Mouse (Mus musculus) forebrain, embryonic 13.5 days (tissue): Measurements from ENCODE around the gene I0C0044D17Rik. TPM values are rescaled to one million over a fixed set of nuclear protein-coding genes. Genes with fewer than 3 reads are reported as not detected.
"Not testable (repeated sequence)": the region's sequence is repeated elsewhere in the genome, so short reads cannot be mapped to it uniquely, and the experiment has no call there.

Experiments
- ATAC-seq: fragments of 200-750 bp; cut with Nextera tagmentation; 2 replicates; pipeline ENCODE4 v1.8.0; 2017
- H3K27ac ChIP-seq: fragments of 300-500 bp; sonication (generic); 2 replicates; pipeline ENCODE4 v1.5.1; 2015; ENCODE audit warnings: inconsistent platforms, mild to moderate bottlenecking, moderate library complexity
- H3K27me3 ChIP-seq: fragments of 300-500 bp; sonication (generic); 2 replicates; pipeline ENCODE4 v1.6.1; 2015; ENCODE audit warnings: mild to moderate bottlenecking, inconsistent platforms
- H3K36me3 ChIP-seq: fragments of 300-500 bp; sonication (generic); 2 replicates; pipeline ENCODE4 v1.6.1; 2015; ENCODE audit warnings: mild to moderate bottlenecking, inconsistent platforms; ENCODE audit not compliant: poor library complexity, severe bottlenecking
- H3K4me1 ChIP-seq: fragments of 300-500 bp; sonication (generic); 2 replicates; pipeline ENCODE4 v1.6.1; 2015; ENCODE audit warnings: inconsistent platforms
- H3K4me2 ChIP-seq: fragments of 300-500 bp; sonication (generic); 2 replicates; pipeline ENCODE4 v1.6.1; 2015; ENCODE audit warnings: inconsistent platforms, mild to moderate bottlenecking, moderate library complexity
- H3K4me3 ChIP-seq: fragments of 300-500 bp; sonication (generic); 2 replicates; pipeline ENCODE4 v1.5.1; 2015; ENCODE audit warnings: mild to moderate bottlenecking, inconsistent platforms
- H3K9ac ChIP-seq: fragments of 300-500 bp; sonication (generic); 2 replicates; pipeline ENCODE4 v1.6.1; 2015; ENCODE audit warnings: mild to moderate bottlenecking, inconsistent platforms
- H3K9me3 ChIP-seq: fragments of 300-500 bp; sonication (generic); replicated peaks from 2 replicates; pipeline ENCODE4 v1.6.1; 2016; ENCODE audit warnings: inconsistent platforms
- WGBS: fragments of 180-500 bp; shearing (Covaris S2); methylation state at CpG from one replicate; pipeline ENCODE4 v1.1.7; 2015; 5-methylcytosine and 5-hydroxymethylcytosine counted together
- polyA plus RNA-seq: library from polyadenylated mRNA; unstranded; fragments of >200 nt; fragmentation: Nextera tagmentation; extraction: Ambion mirVana; gene quantifications from 2 replicates; pipeline ENCODE4 v1.2.1, GENCODE M21; 2015

The I0C0044D17Rik gene
- not detected in 2 replicates for polyA plus RNA-seq

DNA sequence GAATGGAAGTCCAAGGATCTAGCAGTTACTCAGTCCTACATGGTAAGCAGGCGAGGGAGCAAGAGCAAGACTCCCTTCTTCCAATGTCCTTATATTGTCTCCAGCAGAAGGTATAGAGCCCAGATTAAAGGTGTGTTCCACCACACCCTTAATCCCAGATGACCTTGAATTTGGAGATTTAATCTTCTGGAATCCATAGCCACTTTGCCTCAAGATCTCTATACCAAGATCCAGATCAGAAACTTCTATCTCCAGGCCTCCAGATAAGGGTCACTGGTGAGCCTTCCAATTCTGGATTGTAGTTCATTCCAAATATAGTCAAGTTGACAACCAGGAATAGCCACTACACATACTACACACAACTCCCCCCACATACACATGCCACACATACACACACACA, at the start of gene I0C0044D17Rik:
Gene I0C0044D17Rik (minus strand): TSS at position 101 of the 400 bp plus-strand sequence.
- not testable (repeated sequence) for H3K4me2 ChIP-seq, H3K27ac ChIP-seq

DNA sequence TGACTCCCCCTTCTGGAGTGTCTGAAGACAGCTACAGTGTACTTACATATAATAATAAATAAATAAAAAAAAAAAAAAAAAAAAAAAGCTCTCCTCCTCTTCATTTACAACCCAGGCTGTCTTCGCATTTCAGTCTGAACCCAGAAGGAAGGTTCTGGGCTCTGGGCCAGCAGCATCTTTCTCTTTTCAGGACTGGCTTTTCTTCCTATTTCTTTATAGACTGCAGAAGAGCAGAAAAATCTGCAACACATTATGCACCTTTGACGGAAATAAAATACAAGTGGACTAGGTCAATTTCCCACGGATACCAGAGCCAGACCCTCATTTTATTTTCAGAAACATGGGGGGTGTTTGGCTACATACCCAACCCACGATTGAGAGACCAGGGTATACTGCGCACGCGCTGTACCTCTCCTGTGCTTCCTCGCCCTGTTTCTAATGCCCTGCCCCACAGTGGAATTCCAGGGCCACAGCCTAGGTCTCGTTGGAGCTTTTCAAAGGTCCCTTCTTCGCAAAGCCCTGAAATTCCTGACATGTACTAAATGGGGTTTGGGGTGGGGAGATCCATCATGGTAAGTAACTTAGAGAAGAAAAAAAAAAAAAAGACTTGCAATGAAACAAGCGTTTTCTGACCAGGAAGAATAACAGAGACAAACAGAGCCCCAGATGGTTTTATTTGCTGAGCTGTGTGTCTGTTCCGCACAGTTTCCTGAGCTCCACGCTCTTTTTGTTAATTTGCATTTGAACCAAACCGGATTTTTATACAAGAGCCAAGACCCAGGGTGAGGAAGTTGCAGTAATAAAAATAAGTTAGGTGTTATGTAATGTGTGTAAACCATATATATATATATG, 42.0 kb upstream of the I0C0044D17Rik start:
- Histone ChIP-seq H3K9me3 (no peaks in the 10 kb centered on the region), H3K36me3 (no peaks in the 10 kb centered on the region), H3K4me2 (no peak overlapping the region), H3K27me3 (no peaks in the 10 kb centered on the region), H3K4me3 (no peak overlapping the region), H3K4me1 (no peaks in the 10 kb centered on the region), H3K27ac (no peak overlapping the region), H3K9ac (no peak overlapping the region)
- WGBS = 81% methylated on average over 14 of the region's 14 CpGs
- no peak for ATAC-seq

More for the DNA sequence above, at the start of gene I0C0044D17Rik:
- not testable (repeated sequence) for H3K36me3 ChIP-seq, ATAC-seq, H3K4me3 ChIP-seq, H3K4me1 ChIP-seq, H3K9ac ChIP-seq, H3K9me3 ChIP-seq
- H3K27me3 ChIP-seq = peaks cover 13% of the 10 kb centered on the region
- WGBS = 87% methylated on average over 1 of the region's 1 CpGs

DNA sequence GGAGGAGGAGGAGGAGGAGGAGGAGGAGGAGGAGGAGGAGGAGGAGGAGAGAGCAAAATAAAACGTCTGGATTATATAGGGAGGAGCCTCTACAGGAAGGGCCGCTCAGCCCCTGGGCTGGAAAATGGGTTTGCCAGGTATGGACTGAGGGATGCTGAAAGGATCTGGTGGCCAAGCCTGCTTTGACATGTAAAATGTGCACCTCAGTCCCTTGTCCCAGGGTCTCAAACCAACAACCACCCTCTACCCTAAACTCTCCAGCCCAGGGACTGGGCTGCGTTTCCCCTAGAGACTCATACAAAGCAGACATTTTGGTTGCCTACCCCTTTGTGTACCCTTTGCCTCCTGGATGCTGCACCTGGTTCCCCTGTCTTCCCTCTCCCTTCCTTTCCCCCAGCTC, 40.9 kb upstream of the I0C0044D17Rik start:
- Histone ChIP-seq H3K27me3 (no peaks in the 10 kb centered on the region), H3K9me3 (peaks cover 5% of the 10 kb centered on the region; the same call in 1 of the 2 replicates), H3K4me1 (no peaks in the 10 kb centered on the region), H3K27ac (no peak overlapping the region), H3K9ac (no peak overlapping the region), H3K36me3 (no peaks in the 10 kb centered on the region), H3K4me2 (no peak overlapping the region), H3K4me3 (no peak overlapping the region)
- WGBS = 70% methylated on average over 3 of the region's 3 CpGs
- ATAC-seq = no peak

DNA sequence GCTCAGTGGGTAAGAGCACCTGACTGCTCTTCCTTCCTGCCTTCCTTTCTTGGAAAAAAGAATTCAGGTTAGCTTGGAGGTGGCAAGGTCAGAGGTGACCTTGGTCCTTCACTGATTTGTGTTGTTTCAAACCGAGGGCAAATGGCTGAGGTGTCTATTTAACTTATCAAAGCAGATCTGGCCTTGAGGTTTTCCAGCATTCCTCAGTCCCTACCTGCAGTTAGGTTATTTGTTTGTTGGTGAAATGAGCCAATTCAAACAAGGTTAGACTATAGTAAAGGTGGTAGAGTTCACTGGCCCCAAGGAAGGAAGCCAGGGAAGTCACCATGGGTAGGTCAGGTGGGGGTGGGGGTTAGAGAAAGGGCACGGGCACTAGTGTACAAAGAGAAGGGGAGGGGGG, 40.5 kb upstream of the I0C0044D17Rik start:
- no peak overlapping the region for H3K4me2 ChIP-seq
- 56% methylated on average over 1 of the region's 2 CpGs for WGBS
- H3K27ac ChIP-seq = no peak overlapping the region
- H3K4me1 ChIP-seq = no peaks in the 10 kb centered on the region
- H3K36me3 ChIP-seq = no peaks in the 10 kb centered on the region
- H3K9ac ChIP-seq = no peak overlapping the region
- no peak for ATAC-seq
- H3K27me3 ChIP-seq = no peaks in the 10 kb centered on the region
- H3K4me3 ChIP-seq = no peak overlapping the region
- H3K9me3 ChIP-seq = peaks cover 5% of the 10 kb centered on the region; the same call in 1 of the 2 replicates

DNA sequence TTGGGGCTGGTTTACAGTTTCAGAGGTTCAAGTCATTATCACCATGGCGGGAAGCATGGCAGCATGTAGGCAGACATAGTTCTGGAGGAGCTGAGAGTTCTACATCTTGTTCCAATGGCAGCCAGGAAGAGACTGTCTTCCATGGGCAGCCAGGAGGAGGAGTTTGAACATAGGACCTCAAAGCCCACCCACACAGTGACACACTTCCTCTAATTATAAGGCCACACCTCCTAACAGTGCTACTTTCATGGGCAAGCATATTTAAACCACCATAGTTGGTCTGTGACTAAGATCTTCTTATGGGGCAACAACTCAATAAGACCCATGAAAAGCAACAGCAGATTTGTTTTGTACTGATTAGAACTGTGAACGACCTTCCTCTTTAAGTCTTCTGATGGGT, 39.8 kb upstream of the I0C0044D17Rik start:
- ATAC-seq = no peak
- Histone ChIP-seq H3K4me2 (no peak overlapping the region), H3K9me3 (peaks cover 5% of the 10 kb centered on the region; the same call in 1 of the 2 replicates), H3K4me3 (no peak overlapping the region), H3K4me1 (no peaks in the 10 kb centered on the region), H3K27me3 (no peaks in the 10 kb centered on the region), H3K27ac (no peak overlapping the region), H3K36me3 (no peaks in the 10 kb centered on the region), H3K9ac (no peak overlapping the region)
- 87% methylated on average over 2 of the region's 2 CpGs for WGBS

DNA sequence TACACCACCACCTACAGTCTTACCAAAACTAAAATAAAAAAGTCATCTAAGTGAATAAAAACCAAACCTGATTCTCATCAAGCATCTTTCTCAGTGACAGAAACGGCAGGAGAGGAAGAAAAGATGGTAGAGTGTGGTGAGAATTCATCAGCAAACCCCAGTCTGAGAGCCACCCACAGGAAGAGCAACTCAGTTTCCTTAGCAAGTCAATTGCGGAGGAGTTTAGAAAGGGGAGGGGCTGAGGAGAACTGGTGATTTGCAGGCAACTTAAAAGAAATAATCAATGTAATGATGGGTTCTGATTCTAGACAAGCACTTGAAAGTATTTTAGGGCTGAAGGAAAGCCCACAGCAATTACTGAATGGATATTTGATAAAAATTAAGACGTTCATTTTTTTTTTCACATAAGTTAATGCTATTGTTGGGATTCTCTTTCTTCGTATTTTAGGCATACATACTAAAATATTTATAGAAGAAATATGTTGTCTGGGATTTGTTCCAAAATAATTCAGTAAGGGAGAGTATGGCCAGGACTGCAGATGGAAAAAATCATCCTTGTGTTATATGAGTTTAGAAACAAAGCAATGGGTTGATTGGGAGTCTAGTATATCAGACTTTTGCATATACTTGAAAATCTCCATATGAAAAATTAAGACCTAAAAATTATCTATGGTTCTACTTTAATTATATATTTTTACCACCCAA, 34.7 kb upstream of the I0C0044D17Rik start:
- no peaks in the 10 kb centered on the region for H3K4me1 ChIP-seq

DNA sequence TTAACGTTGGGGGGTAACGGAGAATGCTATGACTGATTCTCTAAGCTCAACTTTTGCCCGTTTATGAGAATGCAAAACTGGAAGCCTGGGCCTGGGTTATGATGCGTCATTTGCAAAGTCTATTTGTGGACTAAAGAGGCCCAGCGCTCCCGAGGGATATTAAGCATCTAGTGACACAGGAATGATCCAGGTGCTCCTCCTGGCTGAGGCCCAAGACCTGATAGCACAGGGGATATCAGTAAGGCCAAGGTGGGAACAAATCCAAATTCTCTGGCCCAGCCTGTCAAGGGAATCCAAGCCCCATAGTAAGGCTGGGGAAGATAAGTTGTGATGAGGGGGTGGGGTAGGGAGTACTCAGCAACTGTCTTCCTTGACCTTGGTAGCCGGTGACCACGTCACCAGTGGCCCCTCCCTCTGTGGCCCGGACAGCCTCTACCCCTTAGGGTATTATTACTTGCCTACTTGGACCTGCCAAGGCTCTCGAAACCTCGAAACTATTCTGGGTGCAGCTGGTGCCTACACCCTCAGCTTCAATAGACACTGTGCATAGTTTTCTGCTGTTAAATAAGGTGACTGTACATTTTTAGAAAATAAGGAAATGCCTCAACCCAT, 33.5 kb upstream of the I0C0044D17Rik start:
- H3K9ac ChIP-seq = no peak overlapping the region
- H3K4me3 ChIP-seq = no peak overlapping the region
- peaks cover 5% of the 10 kb centered on the region; the same call in 1 of the 2 replicates for H3K9me3 ChIP-seq
- no peak for ATAC-seq
- H3K27ac ChIP-seq = no peak overlapping the region
- WGBS = 83% methylated on average over 11 of the region's 11 CpGs
- no peak overlapping the region for H3K4me2 ChIP-seq
- no peaks in the 10 kb centered on the region for H3K4me1 ChIP-seq
- H3K27me3 ChIP-seq = no peaks in the 10 kb centered on the region
- no peaks in the 10 kb centered on the region for H3K36me3 ChIP-seq

More for the DNA sequence above, 34.7 kb upstream of the I0C0044D17Rik start:
- Histone ChIP-seq H3K36me3 (no peaks in the 10 kb centered on the region), H3K9ac (no peak overlapping the region), H3K4me3 (no peak overlapping the region), H3K27me3 (no peaks in the 10 kb centered on the region), H3K4me2 (no peak overlapping the region), H3K9me3 (peaks cover 5% of the 10 kb centered on the region; the same call in 1 of the 2 replicates), H3K27ac (no peak overlapping the region)
- WGBS = 84% methylated on average over 4 of the region's 4 CpGs
- ATAC-seq = no peak

DNA sequence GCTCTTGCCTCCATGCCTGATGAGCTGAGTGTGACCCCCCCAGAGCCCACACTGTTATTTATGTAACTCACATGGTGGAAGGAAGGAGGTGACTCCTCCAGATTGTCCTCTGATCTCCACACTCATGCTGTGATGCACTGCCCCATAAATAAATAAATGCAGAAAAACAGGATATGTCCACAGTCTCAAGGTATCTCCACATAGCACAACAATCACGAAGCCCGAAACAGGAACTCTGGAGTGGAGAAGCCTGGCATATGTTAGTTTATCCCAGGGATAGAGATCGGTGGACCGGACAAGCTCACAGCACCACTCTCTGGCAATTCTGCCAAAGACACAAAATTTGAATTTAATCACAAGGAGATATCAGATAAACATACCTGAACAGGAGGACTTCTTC, 30.3 kb upstream of the I0C0044D17Rik start:
- H3K9me3 ChIP-seq = no peaks in the 10 kb centered on the region
- no peak overlapping the region for H3K4me3 ChIP-seq
- 94% methylated on average over 4 of the region's 4 CpGs for WGBS
- H3K27me3 ChIP-seq = no peaks in the 10 kb centered on the region
- H3K27ac ChIP-seq = no peak overlapping the region
- H3K36me3 ChIP-seq = no peaks in the 10 kb centered on the region
- no peak overlapping the region for H3K4me2 ChIP-seq
- H3K4me1 ChIP-seq = no peaks in the 10 kb centered on the region
- no peak for ATAC-seq
- no peak overlapping the region for H3K9ac ChIP-seq

DNA sequence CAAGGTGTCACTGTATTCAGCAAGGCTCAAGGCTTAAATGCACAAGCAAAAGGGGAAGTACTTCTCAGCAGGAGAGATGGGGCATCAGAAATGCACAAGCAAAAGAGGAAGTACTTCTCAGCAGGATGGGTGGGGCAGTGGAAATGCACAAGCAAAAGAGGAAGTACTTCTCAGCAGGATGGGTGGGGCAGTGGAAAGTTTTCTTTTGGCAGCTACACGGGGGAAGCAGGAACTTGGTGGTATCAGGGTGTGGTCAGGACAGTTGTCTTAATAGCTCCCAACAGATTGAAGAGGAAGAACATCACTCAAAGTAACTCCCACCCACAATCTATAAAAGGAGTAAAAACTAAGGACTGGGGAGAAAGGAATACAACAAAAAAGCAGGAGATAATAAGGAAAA, 26.8 kb upstream of the I0C0044D17Rik start:
- not testable (repeated sequence) for H3K9me3 ChIP-seq, H3K4me2 ChIP-seq, H3K27me3 ChIP-seq, H3K36me3 ChIP-seq, H3K4me1 ChIP-seq, H3K4me3 ChIP-seq, H3K9ac ChIP-seq, H3K27ac ChIP-seq, ATAC-seq
- WGBS = 80% methylated on average over 1 of the region's 1 CpGs

DNA sequence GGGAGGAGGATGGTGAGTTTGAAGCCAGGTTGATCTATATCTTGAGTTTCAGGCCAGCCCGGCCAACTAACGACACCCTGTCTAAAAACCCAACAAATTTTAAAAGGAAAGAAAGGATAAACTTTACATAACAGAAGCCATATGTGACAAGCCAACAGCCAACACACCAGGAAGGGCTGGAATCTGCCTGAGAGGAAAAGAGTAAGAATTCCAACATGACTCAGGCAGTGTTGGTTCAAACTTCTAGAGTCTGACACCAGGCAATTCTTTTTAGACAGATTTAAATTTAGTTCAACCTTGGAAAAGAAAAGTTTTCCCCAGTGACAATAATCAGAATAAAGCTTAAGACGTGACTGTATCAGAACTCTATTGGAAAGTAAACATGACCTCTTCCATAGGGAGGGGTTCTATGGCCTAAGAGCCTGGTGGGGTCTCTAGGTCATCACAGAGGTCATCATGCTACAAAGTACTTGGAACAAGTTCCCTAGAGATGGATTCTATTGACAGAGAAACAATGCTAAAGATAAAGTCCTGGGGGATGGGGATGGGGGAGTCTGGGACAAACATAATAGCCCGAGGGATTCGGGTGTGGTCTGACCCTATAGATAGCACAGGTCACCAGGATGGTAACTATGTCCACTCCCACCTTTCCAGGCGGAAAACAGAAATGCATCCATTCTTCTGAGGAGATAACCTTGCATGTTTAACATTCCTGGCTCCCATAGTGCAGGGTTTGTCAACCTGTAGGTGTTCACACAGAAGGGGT, 23.7 kb upstream of the I0C0044D17Rik start:
- H3K9me3 ChIP-seq = no peaks in the 10 kb centered on the region
- H3K36me3 ChIP-seq = no peaks in the 10 kb centered on the region
- H3K27me3 ChIP-seq = peaks cover 6% of the 10 kb centered on the region
- H3K9ac ChIP-seq = no peak overlapping the region
- H3K4me1 ChIP-seq = no peaks in the 10 kb centered on the region
- whole genome bisulfite sequencing = 85% methylated on average over 6 of the region's 6 CpGs
- H3K4me3 ChIP-seq = no peak overlapping the region
- no peak overlapping the region for H3K4me2 ChIP-seq
- no peak overlapping the region for H3K27ac ChIP-seq
- no peak for ATAC-seq

DNA sequence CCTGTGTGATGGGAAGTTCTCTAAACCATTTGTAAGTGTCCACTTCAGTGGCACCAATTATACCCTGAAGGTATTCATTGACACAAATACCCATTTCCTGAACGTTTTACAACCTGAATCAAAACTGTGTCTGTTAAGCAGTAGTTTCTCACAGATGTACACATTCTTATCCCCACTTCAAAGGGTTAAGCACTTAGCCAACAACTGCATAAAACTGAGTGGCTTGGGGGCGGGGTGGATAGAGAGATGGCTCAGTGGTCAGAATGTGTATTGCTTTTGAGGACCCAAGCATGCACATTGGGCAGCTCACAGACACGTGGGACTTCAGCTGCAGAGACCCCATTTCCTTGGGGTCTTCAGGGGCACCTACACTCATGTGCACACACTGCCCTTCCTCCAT, 22.8 kb upstream of the I0C0044D17Rik start:
- Histone ChIP-seq H3K9me3 (no peaks in the 10 kb centered on the region), H3K4me1 (no peaks in the 10 kb centered on the region), H3K27me3 (peaks cover 7% of the 10 kb centered on the region), H3K4me3 (no peak overlapping the region), H3K4me2 (no peak overlapping the region), H3K36me3 (no peaks in the 10 kb centered on the region), H3K9ac (no peak overlapping the region), H3K27ac (no peak overlapping the region)
- ATAC-seq = no peak
- 59% methylated on average over 3 of the region's 3 CpGs for WGBS
